Mouse (Mus musculus): Measurements from ENCODE around the gene Palld.

Gene Palld

DNA sequence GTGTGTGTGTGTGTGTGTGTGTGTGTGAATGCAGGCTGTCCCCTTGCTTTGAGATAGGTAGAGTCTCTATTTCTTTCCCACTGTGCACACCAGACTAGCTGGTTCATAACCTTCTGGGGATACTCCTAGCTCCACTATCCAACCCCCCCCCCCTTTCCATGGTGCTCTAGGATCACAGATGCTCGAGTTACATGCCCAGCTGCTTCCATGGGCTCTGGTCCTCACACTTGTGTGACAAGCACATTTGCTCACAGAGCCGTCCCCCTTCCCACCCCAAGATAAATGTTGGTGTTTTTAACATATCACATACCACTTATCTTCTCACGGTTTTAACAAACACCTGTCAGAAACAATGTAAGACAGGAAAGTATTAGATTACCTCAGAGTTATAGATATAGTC is 131.2 kb downstream of the Palld start:
- no peak for DNase-seq

DNA sequence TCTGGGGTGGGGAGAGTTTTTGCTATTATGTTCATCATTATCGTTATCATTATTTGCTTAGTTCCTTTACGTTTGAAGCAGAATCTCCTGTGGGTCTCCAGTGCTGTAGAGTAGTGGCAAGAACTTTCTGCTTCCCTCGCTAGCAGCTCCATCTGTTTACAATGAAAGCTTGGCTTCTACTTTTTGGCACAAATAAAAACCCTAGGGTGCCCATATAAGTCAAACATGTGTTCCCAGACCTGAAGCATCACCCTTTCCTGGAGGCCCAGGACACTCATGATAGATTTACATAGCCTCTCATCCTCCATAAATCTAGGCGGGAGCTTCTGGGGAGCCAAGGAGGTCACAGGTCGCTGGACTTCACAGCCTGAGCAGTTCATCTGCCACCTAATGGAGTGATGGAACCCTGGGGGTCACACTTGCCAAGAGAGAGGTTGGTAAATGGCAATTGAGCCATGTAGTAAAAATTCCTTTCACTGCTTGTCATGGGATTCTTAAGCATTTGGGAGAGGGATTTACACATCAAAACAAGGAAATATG is 133.1 kb downstream of the Palld start:
- no peak for DNase-seq

DNA sequence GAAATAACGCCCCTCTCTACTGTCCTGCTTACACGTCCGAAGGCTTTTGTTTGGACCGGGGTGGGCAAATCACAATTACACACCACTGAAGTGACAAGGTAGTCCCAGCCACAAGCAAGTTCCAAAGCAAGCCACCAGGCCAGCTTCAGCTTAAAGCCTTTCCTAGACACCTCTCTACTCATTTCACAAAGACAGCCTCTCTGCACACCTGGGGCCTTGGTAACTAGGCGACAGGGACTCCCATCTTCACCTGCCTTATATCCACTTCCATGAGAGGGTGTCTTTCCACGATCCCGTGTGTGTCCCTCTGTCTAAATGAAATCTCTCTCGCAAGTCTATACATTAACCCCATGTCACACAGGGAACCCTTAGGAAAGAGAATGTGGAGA is 142.3 kb downstream of the Palld start:
- no peak for DNase-seq

DNA sequence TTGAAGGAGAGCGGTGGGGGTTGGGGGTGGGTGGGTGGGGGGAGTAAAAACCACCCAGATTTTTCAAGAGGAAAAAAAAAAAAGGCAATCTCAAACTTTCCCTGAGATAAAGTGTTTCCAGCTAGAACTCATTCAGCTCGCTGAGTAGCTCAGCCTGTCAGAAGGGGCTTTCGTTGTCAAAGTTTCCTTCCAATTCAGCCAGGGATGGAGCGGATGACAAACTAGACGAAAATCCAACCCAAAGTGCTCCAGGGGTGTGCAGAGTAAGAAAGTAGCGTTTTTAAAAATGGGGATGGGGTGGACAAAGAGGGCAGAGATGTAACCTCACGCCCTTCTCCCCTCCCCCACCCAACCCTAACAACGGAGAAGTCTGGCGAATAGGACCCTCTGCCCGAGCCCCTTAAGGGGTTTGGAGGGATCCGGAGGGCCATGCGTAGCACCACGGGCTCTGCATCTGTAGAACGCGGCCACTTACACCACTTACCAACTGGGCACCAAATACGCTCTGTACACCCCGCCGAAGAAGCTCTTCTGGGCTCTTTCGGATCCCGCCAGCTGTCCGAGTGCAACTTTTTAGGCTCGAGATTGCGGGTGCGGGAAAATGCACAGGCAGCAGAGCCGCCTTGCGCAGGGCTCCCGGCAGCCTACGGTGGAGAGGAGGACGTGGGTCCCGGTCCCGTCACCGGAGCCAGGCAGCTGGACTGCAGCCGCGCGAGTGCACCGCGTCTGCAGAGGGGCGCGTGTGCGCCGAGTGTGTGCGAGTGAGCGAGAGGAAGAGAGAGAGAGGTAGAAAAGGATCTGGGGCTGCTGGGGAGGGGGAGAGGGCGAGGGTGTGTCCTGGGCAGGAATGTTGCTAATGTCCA is 142.9 kb downstream of the Palld start:
- no peak for DNase-seq

DNA sequence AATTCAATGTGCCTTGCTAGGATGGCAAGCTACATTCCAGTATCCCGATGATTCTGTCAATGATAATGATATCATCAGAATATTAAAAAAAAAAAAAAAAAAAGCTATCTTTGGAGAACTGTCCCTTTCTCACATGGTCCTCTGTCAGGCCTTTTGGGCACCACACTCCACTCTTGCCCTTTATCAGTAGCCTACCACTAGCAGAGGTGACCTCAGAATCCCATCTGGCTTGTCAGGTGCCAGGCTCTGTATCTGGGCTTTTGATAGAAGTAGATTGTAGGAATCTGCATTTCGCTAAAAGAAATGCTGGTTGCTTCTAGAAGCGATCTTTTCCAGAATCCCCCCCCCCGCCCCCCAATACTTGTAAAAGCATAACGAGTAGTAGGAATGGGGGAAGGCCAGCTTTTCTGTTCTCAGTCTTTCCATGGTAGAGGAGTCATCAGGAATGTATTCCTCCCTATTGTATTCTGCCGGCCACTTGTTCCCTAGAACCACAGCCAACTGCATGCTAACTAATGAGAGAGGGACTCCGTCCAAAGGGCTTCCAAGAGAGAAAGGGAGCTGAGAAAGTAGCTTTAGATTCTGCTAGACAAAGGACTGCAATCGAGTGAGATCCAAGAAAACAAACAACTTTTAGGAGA is 143.7 kb downstream of the Palld start:
- DNase-seq = no peak

DNA sequence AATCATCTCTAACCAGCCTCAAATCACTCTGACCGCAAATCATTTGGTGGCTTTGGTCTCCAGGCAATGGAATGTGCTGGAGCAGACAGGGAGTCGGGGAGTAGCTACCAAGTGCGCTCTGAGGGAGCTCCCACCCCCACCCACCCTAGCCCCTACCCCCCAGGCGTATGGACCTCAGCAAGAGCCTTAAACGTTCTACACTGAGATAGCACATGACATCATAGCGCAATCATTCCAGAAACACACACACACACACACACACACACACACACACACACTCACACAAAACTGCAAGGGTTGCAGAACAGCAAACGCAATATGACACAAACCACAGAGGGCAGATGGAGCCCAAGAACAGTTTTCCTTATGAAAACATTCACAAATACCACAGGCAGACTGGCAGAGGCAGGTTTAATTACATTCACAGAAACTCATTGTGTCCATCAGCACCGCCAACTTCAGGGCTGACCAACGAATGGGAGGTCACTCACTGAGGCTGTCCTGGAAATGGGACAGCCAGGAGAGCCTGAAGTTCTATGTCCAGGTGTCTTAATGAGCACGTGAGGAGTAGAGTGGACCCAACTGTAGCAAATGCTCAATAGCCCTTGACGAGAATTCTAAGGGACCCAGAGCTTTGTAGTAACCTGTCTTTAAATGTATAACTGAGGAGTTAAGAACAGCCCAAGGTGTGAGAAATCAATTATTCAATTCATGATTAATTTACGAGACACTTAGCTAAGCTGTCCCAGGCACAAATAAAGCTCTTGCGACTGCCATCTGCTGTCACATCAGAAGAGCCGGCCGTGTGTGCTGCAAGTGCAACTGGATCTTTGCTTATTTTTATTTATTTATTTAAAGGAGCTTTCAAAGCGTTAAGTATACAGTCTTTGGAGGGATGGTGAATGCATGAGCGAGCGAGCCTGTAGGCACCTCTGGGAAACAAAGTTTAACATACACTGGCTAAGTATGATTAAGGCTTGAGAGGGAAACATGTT is 145.2 kb downstream of the Palld start:
- no peak for DNase-seq

DNA sequence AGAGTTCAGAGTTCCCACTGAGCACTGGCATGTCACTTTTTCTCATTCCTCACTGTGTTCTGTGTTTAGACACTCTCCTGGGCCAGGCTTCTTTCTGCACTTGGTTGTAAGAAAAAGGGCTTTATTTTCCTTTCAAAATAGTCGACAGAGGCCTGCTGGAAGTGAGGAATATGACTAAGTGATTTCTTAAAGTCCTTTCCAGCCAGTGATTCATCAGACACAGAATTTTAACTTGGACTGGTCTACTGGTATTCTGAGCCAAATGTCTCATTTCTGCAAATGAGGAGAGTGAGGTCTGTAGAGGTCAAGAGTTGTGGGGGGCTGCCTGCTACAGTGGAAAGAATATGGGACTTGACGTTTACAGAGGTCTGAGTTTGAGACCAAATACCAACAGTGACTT is 147.3 kb downstream of the Palld start:
- DNase-seq = no peak

DNA sequence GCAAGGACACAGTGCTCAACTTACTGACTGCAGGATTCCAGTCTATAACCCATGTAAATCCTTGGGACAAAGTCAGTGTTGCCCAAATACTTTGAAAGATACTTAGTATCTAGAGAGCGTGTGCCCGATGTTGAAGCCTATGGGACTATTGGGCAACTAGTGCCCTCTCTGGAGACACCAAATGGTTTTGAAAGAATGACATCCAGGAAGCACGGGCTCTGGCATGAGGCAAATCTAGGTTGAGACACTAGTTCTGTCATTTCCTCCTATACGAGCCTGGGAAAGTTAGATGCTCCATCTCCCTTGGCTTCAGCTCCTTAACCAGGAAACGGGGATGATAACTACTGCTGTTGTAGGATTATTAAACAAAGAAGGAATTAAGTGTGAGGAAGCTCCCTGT is 155.4 kb downstream of the Palld start:
- DNase-seq = no peak

DNA sequence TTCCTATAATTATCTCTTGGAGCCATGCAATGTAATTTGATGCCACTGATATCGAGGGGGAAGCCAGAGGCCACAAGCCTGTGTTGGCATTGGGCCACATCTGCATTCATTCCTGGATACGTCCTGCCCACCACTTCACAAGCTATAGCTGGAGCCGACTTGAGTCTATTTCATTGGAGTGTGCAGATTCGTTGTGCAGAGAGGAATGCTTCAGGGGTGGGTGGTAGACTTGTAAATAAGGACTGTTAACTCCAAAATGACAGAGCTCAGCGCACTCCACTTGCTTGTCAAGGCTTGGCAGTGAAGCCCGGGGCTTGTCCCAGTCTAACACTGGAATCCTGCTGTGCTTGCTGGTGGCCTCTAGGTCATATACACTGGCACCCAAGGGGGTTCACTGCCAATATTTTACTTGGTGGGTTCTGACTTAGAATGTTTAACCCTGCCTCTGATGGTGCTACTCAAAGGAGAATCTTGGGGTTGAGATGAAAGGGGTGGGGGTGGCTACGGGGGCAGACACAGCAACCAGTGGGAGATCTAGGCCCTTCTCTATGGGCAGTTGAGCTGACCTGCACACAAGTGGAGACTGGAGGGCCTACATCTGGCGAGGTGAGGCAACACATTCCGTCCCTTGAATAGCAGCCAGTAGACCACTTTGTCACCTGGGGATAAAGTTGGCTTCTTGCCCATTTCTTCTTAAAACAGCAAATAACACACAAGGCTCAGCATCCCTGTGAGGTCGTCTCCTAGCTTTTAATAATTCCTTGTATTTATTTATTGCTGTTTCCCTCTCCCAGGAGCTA is 157.1 kb downstream of the Palld start:
- DNase-seq = no peak

DNA sequence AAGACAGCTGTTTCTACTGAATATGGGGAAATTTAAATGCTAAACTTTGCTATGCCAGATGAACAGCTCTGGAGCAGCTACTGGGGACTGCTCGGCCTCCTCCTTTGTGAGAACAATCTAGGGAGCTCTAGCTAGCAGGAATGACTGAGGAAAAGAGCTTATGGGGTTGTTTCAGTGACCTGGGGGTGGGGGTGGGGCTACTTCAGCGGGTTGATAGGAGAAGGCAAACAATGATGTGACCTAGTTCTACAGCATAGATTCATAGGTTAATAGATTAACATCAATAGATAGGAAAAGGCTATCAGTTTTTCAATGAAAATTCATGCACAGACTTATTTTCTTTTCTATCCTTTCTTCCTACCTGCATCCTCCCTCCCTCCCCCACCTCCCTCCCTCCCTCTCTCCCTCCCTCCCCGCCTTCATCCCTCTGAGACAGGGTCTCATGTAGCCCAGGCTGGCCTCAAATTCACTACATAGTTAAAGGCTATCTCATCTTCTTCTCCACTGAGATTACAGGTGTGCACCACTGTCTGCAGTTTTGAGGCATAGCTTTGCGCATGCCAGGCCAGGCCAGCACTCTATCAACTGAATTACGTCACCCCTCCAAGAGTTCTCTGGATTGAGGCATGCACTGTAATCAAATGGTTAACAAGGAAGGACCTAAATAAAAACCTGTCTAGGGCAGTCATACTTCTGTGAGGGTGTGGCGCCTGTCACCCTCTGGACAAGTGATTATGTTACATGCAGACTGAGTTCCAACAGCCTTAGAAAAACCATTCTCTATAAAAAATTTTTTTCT is 158.5 kb downstream of the Palld start:
- DNase-seq = no peak

DNA sequence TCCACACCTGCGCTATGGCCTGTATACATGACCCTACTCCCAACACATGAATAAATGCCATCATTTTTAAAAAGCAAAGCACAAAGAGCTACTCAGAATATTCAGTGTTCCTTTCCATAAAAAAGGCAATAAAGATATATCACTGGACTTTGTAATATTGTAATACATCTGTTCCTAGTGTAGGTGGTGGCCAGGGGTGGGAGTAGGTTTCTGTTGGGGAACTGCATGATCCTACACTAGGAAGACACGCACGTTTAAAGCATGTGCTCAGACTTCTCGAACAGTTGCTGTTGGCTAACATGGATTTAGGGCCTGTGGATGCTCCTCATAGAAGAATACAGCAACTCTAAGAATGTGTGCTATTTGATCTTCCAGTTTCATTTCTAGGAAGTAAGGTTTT is 165.0 kb downstream of the Palld start:
- no peak for DNase-seq

DNA sequence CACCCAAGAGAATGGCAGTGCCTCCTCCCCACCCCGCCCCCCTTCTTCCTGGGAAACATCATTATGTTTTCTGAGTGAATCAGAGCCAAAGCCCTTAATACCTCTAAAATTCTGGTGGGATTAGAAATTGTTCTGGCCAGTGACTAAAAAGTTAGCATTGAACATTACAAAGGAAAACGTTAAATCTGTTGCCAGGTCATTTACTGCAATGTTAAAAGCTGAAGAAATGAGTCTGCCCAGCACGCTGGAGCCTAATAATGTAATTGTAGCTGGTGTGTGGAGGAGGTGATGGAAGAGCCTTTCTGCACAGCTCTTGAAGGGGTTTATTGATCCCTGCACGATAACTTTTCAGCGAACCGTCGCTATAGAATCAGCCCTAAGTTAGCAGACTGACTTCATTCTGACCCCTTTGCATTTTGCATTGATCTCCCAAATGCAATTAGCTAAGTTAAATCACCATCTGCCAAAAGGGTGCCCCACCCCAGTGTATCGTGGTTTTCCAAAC is 165.7 kb downstream of the Palld start:
- DNase-seq = no peak

DNA sequence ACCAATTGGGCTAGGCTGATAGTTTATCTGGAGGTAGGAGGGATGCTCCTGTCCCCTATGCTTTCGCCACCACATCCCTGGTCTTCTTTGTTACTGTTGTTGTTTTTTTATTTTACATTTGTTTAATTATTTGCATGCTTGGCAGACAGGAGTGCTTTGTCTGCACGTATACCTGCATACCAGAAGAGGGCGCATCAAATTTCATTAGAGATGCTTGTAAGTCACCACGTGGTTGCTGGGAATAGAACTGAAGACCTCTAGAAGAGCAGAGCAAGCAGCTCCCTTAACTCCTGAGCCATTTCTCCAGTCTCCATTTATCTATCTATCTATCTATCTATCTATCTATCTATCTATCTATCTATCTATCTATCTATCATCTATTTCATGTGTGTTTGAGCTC is 166.4 kb downstream of the Palld start:
- no peak for DNase-seq

DNA sequence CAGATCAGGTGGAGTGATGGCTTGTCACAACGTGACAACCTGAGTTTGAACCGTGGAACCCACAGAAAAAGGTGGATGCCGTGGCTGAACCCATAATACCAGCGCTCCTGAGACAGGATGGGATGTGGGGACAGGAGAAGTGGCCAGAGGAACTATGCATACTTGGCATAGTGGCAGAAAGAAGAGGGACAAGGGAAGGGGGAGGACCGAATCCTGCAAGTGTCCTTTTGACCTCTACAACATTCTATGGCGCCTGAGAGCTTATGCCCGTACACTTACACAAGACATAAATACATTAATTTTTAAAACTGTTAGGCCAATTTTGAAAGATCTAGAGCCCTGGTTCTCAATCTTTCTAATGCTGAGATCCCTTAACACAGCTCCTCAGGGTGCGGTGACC is 168.3 kb downstream of the Palld start:
- no peak for DNase-seq

DNA sequence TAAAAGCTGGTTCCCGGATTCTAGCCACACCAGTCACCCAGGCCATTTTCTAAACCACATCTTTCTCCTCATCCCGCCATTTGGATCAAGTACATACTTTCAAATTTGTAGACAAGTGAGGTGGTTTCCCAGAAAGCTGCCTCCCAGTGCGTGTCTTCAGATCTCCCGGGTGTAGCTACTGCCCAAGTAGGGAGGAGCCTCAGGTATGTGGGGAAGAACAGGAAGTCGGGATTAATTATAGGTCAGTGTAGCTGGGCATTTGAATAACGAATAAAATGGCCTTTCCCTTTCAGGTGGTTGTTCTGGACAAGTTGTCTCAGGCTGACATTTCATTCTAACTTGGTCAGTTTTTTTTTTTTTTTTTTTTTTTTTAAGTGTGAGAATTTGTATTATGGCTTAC is 170.3 kb downstream of the Palld start:
- no peak for DNase-seq

DNA sequence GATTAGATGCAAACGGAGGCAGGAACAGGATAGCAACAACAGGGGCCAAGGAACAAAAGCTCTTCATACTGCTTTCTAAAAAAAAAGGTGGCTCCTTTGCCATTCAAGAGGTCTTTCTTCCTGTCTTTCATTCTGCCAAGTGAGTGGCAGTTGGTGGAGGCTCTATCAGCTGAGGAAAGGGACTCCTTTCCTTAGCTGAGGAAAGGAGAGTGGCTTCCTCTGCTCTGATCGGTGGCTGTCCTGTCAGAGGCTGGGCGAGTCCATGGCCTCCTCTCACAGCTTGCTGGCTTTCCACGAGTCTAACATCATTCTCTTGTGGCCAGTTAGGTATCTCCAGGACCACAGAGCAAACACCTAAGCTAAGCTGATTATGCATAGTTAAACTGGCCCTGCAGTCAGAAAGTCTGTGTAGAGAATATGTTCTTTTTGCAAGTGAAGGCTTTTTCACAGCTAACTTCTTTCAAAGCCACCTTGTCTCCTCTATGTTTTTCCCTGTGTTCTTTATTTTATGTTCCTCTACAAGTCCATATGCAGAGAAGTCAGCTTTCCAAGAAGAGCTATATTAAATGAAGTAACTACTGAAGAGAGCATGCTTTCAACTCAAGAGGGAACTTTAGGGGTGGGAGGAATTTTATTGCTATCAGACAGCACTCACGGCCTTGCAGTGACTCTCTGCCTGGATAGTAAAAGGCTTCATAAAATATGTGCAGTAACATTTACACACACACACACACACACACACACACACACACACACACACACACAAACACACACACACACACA is 171.0 kb downstream of the Palld start:
- DNase-seq = no peak

DNA sequence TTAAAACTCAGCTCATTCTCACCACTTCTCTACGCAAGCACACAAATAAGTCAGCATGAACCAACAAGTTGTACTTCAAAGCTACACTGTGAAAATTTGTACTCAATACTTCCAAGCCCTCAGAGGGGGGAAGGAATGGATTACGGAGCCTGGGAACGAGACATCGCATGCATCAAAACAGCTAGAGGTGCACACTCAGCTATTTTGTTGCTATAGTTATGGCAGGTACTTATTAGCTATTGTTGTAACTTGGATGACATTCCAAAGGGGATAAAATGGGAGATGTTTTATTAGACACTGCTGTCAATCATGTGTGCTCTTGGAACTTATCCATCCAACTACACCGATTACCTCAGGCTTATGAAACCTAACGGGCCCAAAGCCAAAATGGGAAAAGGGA is 171.8 kb downstream of the Palld start:
- no peak for DNase-seq

DNA sequence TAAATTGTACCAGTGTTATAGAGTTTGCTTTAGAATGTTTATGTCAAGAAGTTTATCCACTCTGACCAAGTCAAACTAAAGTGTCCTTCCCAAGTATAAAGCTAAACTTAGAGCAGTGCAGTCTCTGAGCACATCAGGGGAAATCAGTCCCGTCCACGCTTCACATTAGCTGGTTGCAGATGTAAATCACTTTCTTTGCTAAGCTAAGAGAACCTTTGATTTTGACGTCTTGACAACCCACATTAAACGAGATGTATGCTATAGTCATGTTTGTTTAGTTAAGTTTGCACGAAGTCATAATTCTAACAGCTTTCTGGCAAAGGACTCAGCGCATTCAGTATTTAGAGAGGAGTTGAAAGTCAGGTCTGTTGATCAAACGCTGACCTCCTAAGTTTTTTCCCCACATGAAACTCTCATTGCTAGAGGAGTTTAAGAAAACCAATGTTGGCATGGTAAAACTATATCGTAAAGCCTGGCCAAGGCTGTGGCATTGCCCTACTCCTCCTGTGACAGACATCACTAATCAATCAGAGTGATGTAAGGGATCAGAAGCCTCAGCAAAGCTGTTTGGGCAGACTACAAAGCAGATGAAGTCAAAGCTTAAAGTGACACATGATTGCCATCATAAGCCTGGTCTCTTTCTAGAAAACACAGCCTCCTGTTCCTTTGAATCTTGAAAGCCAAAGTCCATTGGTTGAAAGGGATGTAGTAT is 177.0 kb downstream of the Palld start:
- DNase-seq = no peak

DNA sequence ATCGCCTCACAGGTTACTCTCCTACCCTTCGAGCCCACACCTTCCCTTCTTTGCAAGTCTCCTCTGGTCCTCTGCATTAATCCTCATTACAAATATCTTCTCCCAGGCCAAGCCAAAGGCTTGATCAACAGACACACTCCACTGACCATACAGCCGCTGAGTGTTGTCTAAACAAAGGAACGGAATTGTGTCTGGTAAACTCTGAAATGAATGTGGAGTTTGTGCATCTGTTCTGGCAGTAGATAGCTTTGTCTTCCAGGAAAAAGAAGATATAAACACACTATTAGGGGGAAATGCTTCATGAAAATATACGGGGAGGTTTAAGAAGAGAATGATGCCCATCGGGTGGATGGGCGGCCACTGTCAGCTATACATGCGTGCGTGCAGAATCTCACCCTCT is 180.3 kb downstream of the Palld start:
- no peak for DNase-seq

Measured in cerebellum, postnatal 36 days (tissue).